Mouse (Mus musculus): ENCODE measurements around the gene 2310033P09Rik. TPM values are rescaled to one million over a fixed set of nuclear protein-coding genes. Genes with fewer than 3 reads are reported as not detected.

The 2310033P09Rik gene
- total RNA-seq, 1 experiment, result 14.4 TPM

GRCm38 (mm10) chr11:59169807-59170206 is 38.3 kb upstream of the 2310033P09Rik start:
- Histone ChIP-seq H3K27ac (ENCODE audit: insufficient read depth, low read depth, low read length, poor library complexity, severe bottlenecking) (no peak overlapping the region), H3K9me3 (ENCODE audit: control insufficient read depth, insufficient read depth, low read depth, low read length) (no peaks in the 10 kb centered on the region), H3K4me1 (ENCODE audit: control insufficient read depth in 2 of 2, insufficient read depth in 2 of 2, low read length in 2 of 2, poor library complexity in 1 of 2) (no peaks in the 10 kb centered on the region; a peak in 1 of 4 replicates), H3K9ac (ENCODE audit: insufficient read depth, low read depth, low read length, poor library complexity, severe bottlenecking) (no peak overlapping the region), H3K36me3 (ENCODE audit: control insufficient read depth, insufficient read depth, low read length, poor library complexity, severe bottlenecking) (no peaks in the 10 kb centered on the region), H3K4me3 (ENCODE audit: insufficient read depth in 1 of 2, low read depth in 1 of 2, low read length in 2 of 2, poor library complexity in 1 of 2, severe bottlenecking in 1 of 2) (no peak overlapping the region)
- DNase-seq (ENCODE audit: low read depth, low spot score), result no peak
- in situ Hi-C loops (cut with MboI; ENCODE audit: low sequenced_read_pairs in 2 of 2, unreplicated experiment in 2 of 2), result no loop called here
- TF ChIP-seq ZNF384 (IDR thresholded peaks at IDR 0.05; ENCODE audit: low read depth, low read length) (no peak), HCFC1 (IDR thresholded peaks at IDR 0.05; ENCODE audit: borderline replicate concordance, insufficient read depth, low read length) (no peak)

GRCm38 (mm10) chr11:59170549-59170948 is 37.6 kb upstream of the 2310033P09Rik start:
- DNase-seq (ENCODE audit: low read depth, low spot score), result no peak
- Histone ChIP-seq H3K9ac (ENCODE audit: insufficient read depth, low read depth, low read length, poor library complexity, severe bottlenecking) (no peak overlapping the region), H3K27ac (ENCODE audit: insufficient read depth, low read depth, low read length, poor library complexity, severe bottlenecking) (no peak overlapping the region), H3K4me3 (ENCODE audit: insufficient read depth in 1 of 2, low read depth in 1 of 2, low read length in 2 of 2, poor library complexity in 1 of 2, severe bottlenecking in 1 of 2) (no peak overlapping the region), H3K36me3 (ENCODE audit: control insufficient read depth, insufficient read depth, low read length, poor library complexity, severe bottlenecking) (no peaks in the 10 kb centered on the region), H3K4me1 (ENCODE audit: control insufficient read depth in 2 of 2, insufficient read depth in 2 of 2, low read length in 2 of 2, poor library complexity in 1 of 2) (no peaks in the 10 kb centered on the region; a peak in 1 of 4 replicates), H3K9me3 (ENCODE audit: control insufficient read depth, insufficient read depth, low read depth, low read length) (no peaks in the 10 kb centered on the region)
- TF ChIP-seq MAFK (IDR thresholded peaks at IDR 0.05; ENCODE audit: insufficient read depth, low read depth, low read length) (no peak), CHD2 (IDR thresholded peaks at IDR 0.05; ENCODE audit: low read depth, low read length) (no peak), HCFC1 (IDR thresholded peaks at IDR 0.05; ENCODE audit: borderline replicate concordance, insufficient read depth, low read length) (no peak), ZNF384 (IDR thresholded peaks at IDR 0.05; ENCODE audit: low read depth, low read length) (no peak), ZC3H11A (IDR thresholded peaks at IDR 0.05; ENCODE audit: borderline replicate concordance, low read depth, low read length) (no peak)
- in situ Hi-C loops (cut with MboI; ENCODE audit: low sequenced_read_pairs in 2 of 2, unreplicated experiment in 2 of 2), result no loop called here

GRCm38 (mm10) chr11:59174189-59174838 is 33.8 kb upstream of the 2310033P09Rik start:
- no peak for TF ChIP-seq MAFK (IDR thresholded peaks at IDR 0.05; ENCODE audit: insufficient read depth, low read depth, low read length)
- TF ChIP-seq ZNF384 (IDR thresholded peaks at IDR 0.05; ENCODE audit: low read depth, low read length), result no peak
- TF ChIP-seq ZC3H11A (IDR thresholded peaks at IDR 0.05; ENCODE audit: borderline replicate concordance, low read depth, low read length), result no peak
- TF ChIP-seq HCFC1 (IDR thresholded peaks at IDR 0.05; ENCODE audit: borderline replicate concordance, insufficient read depth, low read length), result no peak
- TF ChIP-seq CHD2 (IDR thresholded peaks at IDR 0.05; ENCODE audit: low read depth, low read length), result no peak
- H3K9me3 ChIP-seq (ENCODE audit: control insufficient read depth, insufficient read depth, low read depth, low read length), result no peaks in the 10 kb centered on the region

GRCm38 (mm10) chr11:59176475-59176874 is 31.6 kb upstream of the 2310033P09Rik start:
- in situ Hi-C loops (cut with MboI; ENCODE audit: low sequenced_read_pairs in 2 of 2, unreplicated experiment in 2 of 2), result no loop called here
- Histone ChIP-seq H3K4me1 (ENCODE audit: control insufficient read depth in 2 of 2, insufficient read depth in 2 of 2, low read length in 2 of 2, poor library complexity in 1 of 2) (peaks cover 0 to 2% of the 10 kb centered on the region in 2 experiments; a peak in 1 of 4 replicates), H3K9me3 (ENCODE audit: control insufficient read depth, insufficient read depth, low read depth, low read length) (no peaks in the 10 kb centered on the region), H3K4me3 (ENCODE audit: insufficient read depth in 1 of 2, low read depth in 1 of 2, low read length in 2 of 2, poor library complexity in 1 of 2, severe bottlenecking in 1 of 2) (peak overlapping the region; percentile 9 to 57; a peak in 3 of 4 replicates), H3K36me3 (ENCODE audit: control insufficient read depth, insufficient read depth, low read length, poor library complexity, severe bottlenecking) (no peaks in the 10 kb centered on the region), H3K9ac (ENCODE audit: insufficient read depth, low read depth, low read length, poor library complexity, severe bottlenecking) (peak overlapping the region; percentile 3; the same call in 1 of the 2 replicates), H3K27ac (ENCODE audit: insufficient read depth, low read depth, low read length, poor library complexity, severe bottlenecking) (no peak overlapping the region)
- TF ChIP-seq ZC3H11A (IDR thresholded peaks at IDR 0.05; ENCODE audit: borderline replicate concordance, low read depth, low read length) (no peak), MAFK (IDR thresholded peaks at IDR 0.05; ENCODE audit: insufficient read depth, low read depth, low read length) (no peak), ZNF384 (IDR thresholded peaks at IDR 0.05; ENCODE audit: low read depth, low read length) (no peak), CHD2 (IDR thresholded peaks at IDR 0.05; ENCODE audit: low read depth, low read length) (no peak), HCFC1 (IDR thresholded peaks at IDR 0.05; ENCODE audit: borderline replicate concordance, insufficient read depth, low read length) (no peak)
- no peak for DNase-seq (ENCODE audit: low read depth, low spot score)

More at GRCm38 (mm10) chr11:59174189-59174838, 33.8 kb upstream of the 2310033P09Rik start:
- DNase-seq (ENCODE audit: low read depth, low spot score), result no peak
- Histone ChIP-seq H3K36me3 (ENCODE audit: control insufficient read depth, insufficient read depth, low read length, poor library complexity, severe bottlenecking) (no peaks in the 10 kb centered on the region), H3K9ac (ENCODE audit: insufficient read depth, low read depth, low read length, poor library complexity, severe bottlenecking) (no peak overlapping the region), H3K4me3 (ENCODE audit: insufficient read depth in 1 of 2, low read depth in 1 of 2, low read length in 2 of 2, poor library complexity in 1 of 2, severe bottlenecking in 1 of 2) (no peak overlapping the region), H3K27ac (ENCODE audit: insufficient read depth, low read depth, low read length, poor library complexity, severe bottlenecking) (no peak overlapping the region), H3K4me1 (ENCODE audit: control insufficient read depth in 2 of 2, insufficient read depth in 2 of 2, low read length in 2 of 2, poor library complexity in 1 of 2) (peaks cover 0 to 2% of the 10 kb centered on the region in 2 experiments; a peak in 1 of 4 replicates)
- in situ Hi-C loops (cut with MboI; ENCODE audit: low sequenced_read_pairs in 2 of 2, unreplicated experiment in 2 of 2), result no loop called here

All from ES-E14 (cell line).